Mouse (Mus musculus) C2C12 (cell line): ENCODE results near the gene Hydin. TPM values are rescaled to one million over a fixed set of nuclear protein-coding genes. Genes with fewer than 3 reads are reported as not detected.

Experiments used
- H3K27me3 ChIP-seq: one replicate; pipeline ENCODE4 v1.6.1; 2011; ENCODE audit not compliant: control insufficient read depth, insufficient read depth, insufficient read length
- H3K36me3 ChIP-seq: one replicate; pipeline ENCODE4 v1.6.1; 2011; ENCODE audit not compliant: control insufficient read depth, insufficient read depth
- H3K4me3 ChIP-seq: one replicate; pipeline ENCODE4 v1.5.1; 2011; ENCODE audit warnings: mild to moderate bottlenecking, control low read depth; ENCODE audit not compliant: poor library complexity, insufficient read depth, severe bottlenecking
- H3K79me2 ChIP-seq: one replicate; pipeline ENCODE4 v1.6.1; 2011; ENCODE audit not compliant: control insufficient read depth, insufficient read depth
- H3K79me3 ChIP-seq: one replicate; pipeline ENCODE4 v1.6.1; 2011; ENCODE audit warnings: low read depth, control low read depth
- H3ac ChIP-seq: one replicate; pipeline ENCODE3; 2011; ENCODE audit warnings: low read depth; ENCODE audit not compliant: control insufficient read depth, insufficient read length
- CEBPB ChIP-seq: IDR thresholded peaks from one replicate; pipeline ENCODE4 v1.6.1; 2011; ENCODE audit warnings: low read depth, mild to moderate bottlenecking, control low read depth, moderate library complexity
- CTCF ChIP-seq: IDR thresholded peaks from one replicate; pipeline ENCODE4 v1.5.1; 2011; ENCODE audit not compliant: control insufficient read depth, insufficient read depth, insufficient read length
- FOSL1 ChIP-seq: IDR thresholded peaks from one replicate; pipeline ENCODE4 v1.8.0; 2011; ENCODE audit warnings: mild to moderate bottlenecking, low read length; ENCODE audit not compliant: poor library complexity, insufficient read depth, severe bottlenecking
- MAX ChIP-seq: IDR thresholded peaks from one replicate; pipeline ENCODE4 v1.6.1; 2011; ENCODE audit warnings: mild to moderate bottlenecking, control low read depth
- MYOD1 ChIP-seq: IDR thresholded peaks from one replicate; pipeline ENCODE4 v1.6.1; 2011; ENCODE audit warnings: low read depth; ENCODE audit not compliant: control insufficient read depth, insufficient read length
- MYOG ChIP-seq: IDR thresholded peaks from one replicate; pipeline ENCODE4 v1.6.1; 2011; ENCODE audit not compliant: control insufficient read depth, insufficient read length; ENCODE audit errors: extremely low read depth
- USF1 ChIP-seq: IDR thresholded peaks from one replicate; pipeline ENCODE4 v1.6.1; 2011; ENCODE audit warnings: low read depth, mild to moderate bottlenecking, control low read depth, moderate library complexity
- microRNA-seq: library from miRNA; unstranded; fragments of <30 nt; microRNA quantifications from one replicate; pipeline ENCODE4, GENCODE M21; 2019; ENCODE audit warnings: borderline microRNAs expressed
- polyA plus RNA-seq: library from polyadenylated mRNA; unstranded; fragments of >200 nt; fragmentation: generic; extraction: Trizol; gene quantifications from one replicate; pipeline ENCODE4 v1.2.1, GENCODE M21; 2012; ENCODE audit warnings: missing spikeins

Gene Hydin
- polyA plus RNA-seq, 1 experiment, result 0.01 TPM

GRCm38 (mm10) chr8:110651847-110652246, 385.1 kb downstream of the Hydin start:
- Histone ChIP-seq H3ac (no peak overlapping the region), H3K27me3 (no peaks in the 10 kb centered on the region), H3K4me3 (no peak overlapping the region), H3K79me3 (no peaks in the 10 kb centered on the region), H3K36me3 (peaks cover 11% of the 10 kb centered on the region), H3K79me2 (no peaks in the 10 kb centered on the region)
- TF ChIP-seq CTCF (no peak), MYOD1 (no peak), CEBPB (no peak), USF1 (no peak), MAX (no peak), FOSL1 (no peak)

DNA sequence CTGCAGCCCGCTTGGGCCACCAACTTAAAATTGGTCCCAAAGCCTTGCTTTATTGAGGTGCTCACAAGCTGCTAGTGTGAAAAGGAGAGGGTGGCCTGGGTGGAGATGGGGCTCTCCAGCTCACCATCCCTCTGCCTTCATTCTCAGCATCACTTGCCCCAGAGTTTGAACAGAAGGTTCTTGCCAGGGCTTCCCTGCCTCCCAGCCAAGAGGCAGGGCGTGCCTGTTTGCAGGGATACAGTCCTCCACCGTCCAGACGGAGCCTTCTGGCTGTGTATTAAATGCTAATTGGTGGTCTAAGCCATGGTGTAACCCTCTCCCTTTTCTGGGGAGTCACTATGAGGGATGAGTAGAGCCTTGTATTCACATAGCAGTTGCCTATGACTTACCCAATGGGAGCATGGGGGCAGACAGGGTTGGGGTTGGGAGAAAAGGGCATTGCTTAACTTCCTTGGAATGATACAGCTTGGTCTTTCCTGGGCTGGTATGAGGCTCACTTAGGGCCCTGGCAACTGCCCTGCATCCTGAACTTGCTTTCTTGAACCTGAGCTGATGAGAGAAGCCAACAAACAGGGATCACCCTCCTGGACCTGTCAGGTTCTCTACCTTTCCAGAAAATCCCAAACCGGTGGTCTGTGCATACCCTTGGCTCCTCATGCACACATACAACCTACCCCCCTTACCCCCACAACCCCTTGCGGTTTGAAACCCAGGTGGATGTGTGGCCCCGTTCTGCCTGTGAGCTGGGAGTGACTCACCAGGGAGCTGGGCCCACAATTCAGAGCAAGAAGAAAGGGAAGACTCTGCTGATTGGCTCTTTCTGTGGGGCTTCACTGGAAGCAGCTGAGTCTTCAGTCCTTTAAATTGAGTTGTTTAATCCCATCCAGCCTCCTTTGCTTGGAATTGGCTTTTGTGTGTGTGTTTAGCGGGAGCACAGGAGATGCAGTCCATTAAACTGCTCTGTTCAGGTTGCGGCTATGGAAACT, 387.6 kb downstream of the Hydin start:
- Histone ChIP-seq H3K27me3 (no peaks in the 10 kb centered on the region), H3K36me3 (peaks cover 7% of the 10 kb centered on the region), H3K79me3 (no peaks in the 10 kb centered on the region), H3K4me3 (no peak overlapping the region), H3ac (no peak overlapping the region), H3K79me2 (no peaks in the 10 kb centered on the region)
- TF ChIP-seq CTCF (no peak), FOSL1 (no peak), USF1 (no peak), MYOD1 (no peak), MYOG (no peak), MAX (no peak), CEBPB (no peak)

- no peak overlapping the region for H3ac ChIP-seq
These were observed 389.1 kb downstream of the Hydin start for GRCm38 (mm10) chr8:110655827-110656226.

GRCm38 (mm10) chr8:110657661-110658060, 390.9 kb downstream of the Hydin start:
- Histone ChIP-seq H3K4me3 (no peak overlapping the region), H3K36me3 (peaks cover 4% of the 10 kb centered on the region), H3K79me2 (no peaks in the 10 kb centered on the region), H3ac (no peak overlapping the region), H3K27me3 (no peaks in the 10 kb centered on the region), H3K79me3 (no peaks in the 10 kb centered on the region)
- no peak for TF ChIP-seq CTCF
- no peak for TF ChIP-seq USF1
- no peak for TF ChIP-seq MYOG
- TF ChIP-seq MAX, result no peak
- TF ChIP-seq MYOD1, result no peak
- no peak for TF ChIP-seq FOSL1
- TF ChIP-seq CEBPB, result no peak

More at GRCm38 (mm10) chr8:110655827-110656226, 389.1 kb downstream of the Hydin start:
- H3K4me3 ChIP-seq, result no peak overlapping the region
- no peaks in the 10 kb centered on the region for H3K27me3 ChIP-seq
- no peaks in the 10 kb centered on the region for H3K79me3 ChIP-seq
- H3K79me2 ChIP-seq, result no peaks in the 10 kb centered on the region
- peaks cover 8% of the 10 kb centered on the region for H3K36me3 ChIP-seq
- no peak for TF ChIP-seq MAX
- no peak for TF ChIP-seq CEBPB
- no peak for TF ChIP-seq MYOD1
- no peak for TF ChIP-seq USF1
- no peak for TF ChIP-seq CTCF

Small RNA genes lying within 50 kb of the gene (microRNA-seq; reads per million reads assigned to microRNA genes)
- gene Gm44489 (not detected), gene Gm47306 (not detected)

Other genes starting within 250 kb of the Hydin start
- not detected for gene Chst4, start 227.2 kb upstream of the Hydin start, polyA plus RNA-seq
- not detected for gene Zfp612, start 187.2 kb upstream of the Hydin start, polyA plus RNA-seq
- gene Gm21964, start 165.8 kb upstream of the Hydin start, polyA plus RNA-seq, result not detected
- not detected for gene Gm17720, start 164.2 kb upstream of the Hydin start, polyA plus RNA-seq
- not detected for gene Calb2, start 98.8 kb upstream of the Hydin start, polyA plus RNA-seq
- gene Cmtr2, start 51.3 kb upstream of the Hydin start, polyA plus RNA-seq, result 4.6 TPM